Mouse (Mus musculus) ES-E14 (cell line): ENCODE data around the gene Magi3.

ENCODE experiments used
- CHD2 ChIP-seq: IDR thresholded peaks from 2 replicates; pipeline ENCODE4 v1.6.1; 2014; ENCODE audit warnings: mild to moderate bottlenecking, low read depth, low read length, inconsistent platforms
- MAFK ChIP-seq: IDR thresholded peaks from 2 replicates; pipeline ENCODE4 v1.6.1; 2014; ENCODE audit warnings: mild to moderate bottlenecking, low read depth, low read length, inconsistent platforms; ENCODE audit not compliant: insufficient read depth
- ZC3H11A ChIP-seq: IDR thresholded peaks from 2 replicates; pipeline ENCODE4 v1.6.1; 2012; ENCODE audit warnings: low read depth, mild to moderate bottlenecking, inconsistent platforms, low read length, borderline replicate concordance
- ZNF384 ChIP-seq: IDR thresholded peaks from 2 replicates; pipeline ENCODE4 v1.6.1; 2012; ENCODE audit warnings: low read depth, low read length, inconsistent platforms

- no peak for TF ChIP-seq CHD2
- no peak for TF ChIP-seq ZC3H11A
- no peak for TF ChIP-seq MAFK
- no peak for TF ChIP-seq ZNF384
These were observed 235.6 kb downstream of the Magi3 start for GRCm38 (mm10) chr3:103984556-103984955.
